Mouse (Mus musculus) cerebellum, postnatal 4 days (tissue): Measurements from ENCODE around the gene Umodl1.

Experiments
- DNase-seq, 2 experiments: peaks; one replicate each; pipeline ENCODE4 v3.0.0; 2022; ENCODE audit warnings: low spot score in 2 of 2, mixed read lengths in 1 of 2

Umodl1 gene

DNA sequence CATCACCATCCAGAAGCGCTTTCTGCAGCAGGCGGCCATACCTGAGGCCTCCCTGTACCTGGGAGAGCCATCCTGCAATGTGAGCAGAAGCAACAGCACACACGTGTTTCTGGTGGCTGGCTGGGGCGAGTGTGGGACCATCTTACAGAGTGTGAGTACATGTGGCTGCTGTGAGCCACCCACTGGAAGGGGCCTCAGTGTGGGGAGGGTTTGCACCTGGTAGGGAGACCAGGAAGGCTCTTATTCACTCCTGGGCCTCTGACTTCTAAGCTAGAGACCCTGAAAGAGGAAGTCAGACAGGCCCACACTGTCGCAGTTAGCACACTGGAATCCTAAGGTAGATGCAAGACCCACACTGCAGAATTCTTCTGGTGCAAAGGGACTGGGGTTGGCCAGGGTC is 41.9 kb downstream of the Umodl1 start:
- no peak for DNase-seq

DNA sequence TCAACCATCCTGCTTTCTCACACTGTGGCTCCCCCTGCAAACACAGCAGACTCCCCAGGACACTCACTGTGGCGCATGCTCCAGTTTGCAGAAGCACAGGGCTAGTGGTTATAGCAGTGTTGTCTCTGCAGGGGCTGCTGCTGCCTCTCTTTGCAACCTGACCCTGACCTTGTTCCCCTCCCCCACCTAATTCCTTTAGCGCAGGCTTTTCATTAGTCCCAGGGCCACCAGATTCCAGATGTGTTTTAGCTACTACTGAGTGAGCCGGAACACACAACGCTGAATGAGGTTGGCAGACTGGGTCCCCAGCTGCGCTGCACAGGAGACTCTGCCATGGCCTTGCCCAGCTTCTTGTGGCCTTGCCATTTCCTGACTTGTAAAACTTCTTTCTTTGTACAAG is 46.5 kb downstream of the Umodl1 start:
- DNase-seq = no peak

DNA sequence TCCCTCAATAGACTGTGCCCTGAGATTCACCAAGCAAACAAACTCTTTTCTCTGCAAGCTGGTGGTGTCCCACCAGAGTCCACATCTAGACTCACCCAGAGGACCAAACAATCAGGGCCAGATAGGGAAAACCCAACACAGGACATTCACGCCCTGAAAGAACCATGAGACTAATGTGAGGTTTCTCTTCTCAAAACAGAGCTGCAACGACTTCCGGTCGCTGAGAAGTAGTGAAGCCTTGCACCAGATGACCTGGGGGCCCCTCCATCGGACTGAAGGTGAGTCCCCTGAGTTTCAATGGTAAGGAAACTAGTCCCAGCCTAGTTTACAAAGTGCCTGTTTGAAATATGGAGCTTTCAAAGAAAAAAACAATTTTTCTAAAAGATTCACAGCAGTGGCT is 48.2 kb downstream of the Umodl1 start:
- no peak for DNase-seq

DNA sequence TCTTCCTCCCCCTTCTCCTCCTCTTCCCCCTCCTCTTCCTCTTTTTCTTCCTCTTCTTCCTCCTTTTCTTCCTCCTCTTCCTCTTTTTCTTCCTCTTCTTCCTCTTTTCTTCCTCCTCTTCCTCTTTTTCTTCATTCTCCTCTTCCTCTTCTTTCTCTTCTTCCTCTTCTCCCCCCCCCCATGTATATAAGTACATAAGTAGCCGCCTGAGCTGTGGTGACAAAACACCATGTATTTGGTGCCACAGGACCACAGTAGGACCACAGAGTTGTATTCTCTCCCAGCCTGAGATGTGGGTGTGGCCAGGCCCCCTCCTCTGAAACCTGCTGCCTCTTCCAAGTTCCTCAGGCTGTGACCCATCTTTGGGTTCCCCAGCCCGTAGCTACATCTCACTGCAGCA is 50.8 kb downstream of the Umodl1 start:
- DNase-seq = no peak

DNA sequence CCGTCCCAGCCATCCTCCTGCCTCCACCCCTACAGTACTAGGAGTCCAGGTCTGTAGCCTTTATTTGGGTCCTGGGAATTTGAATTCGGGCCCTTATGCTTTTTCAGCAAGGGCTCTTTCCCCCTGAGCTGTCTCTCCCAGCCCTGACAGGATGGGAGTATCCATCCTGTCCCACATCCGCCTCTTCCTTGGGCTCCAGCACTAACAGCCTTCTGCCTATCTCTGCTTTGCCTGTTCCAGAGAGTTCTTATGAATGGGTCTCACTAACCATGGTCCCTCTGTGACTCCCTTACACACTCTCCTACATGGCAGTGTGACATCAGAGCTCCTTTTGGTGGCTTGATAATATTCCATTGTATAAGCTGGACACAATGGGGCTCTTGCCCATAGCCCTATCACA is 52.9 kb downstream of the Umodl1 start:
- no peak for DNase-seq

DNA sequence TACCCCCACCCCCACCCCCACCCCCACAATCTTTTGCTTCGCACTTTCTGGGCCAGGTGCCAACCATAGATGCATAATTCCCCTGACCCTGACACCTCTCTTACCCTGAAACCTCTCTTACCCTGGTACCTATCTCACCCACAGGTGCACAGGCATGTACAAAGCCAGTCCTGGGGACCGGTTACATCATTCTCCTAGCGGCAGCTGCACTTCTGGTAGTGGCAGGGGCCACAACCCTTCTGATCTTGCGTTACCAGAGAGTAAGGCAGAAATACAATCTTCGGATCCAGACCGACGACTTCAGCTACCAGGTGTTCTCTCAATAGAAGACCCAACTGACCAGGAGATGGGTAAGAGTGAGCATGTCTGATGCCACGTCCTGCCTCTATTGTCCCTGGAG is 54.0 kb downstream of the Umodl1 start:
- no peak for DNase-seq

DNA sequence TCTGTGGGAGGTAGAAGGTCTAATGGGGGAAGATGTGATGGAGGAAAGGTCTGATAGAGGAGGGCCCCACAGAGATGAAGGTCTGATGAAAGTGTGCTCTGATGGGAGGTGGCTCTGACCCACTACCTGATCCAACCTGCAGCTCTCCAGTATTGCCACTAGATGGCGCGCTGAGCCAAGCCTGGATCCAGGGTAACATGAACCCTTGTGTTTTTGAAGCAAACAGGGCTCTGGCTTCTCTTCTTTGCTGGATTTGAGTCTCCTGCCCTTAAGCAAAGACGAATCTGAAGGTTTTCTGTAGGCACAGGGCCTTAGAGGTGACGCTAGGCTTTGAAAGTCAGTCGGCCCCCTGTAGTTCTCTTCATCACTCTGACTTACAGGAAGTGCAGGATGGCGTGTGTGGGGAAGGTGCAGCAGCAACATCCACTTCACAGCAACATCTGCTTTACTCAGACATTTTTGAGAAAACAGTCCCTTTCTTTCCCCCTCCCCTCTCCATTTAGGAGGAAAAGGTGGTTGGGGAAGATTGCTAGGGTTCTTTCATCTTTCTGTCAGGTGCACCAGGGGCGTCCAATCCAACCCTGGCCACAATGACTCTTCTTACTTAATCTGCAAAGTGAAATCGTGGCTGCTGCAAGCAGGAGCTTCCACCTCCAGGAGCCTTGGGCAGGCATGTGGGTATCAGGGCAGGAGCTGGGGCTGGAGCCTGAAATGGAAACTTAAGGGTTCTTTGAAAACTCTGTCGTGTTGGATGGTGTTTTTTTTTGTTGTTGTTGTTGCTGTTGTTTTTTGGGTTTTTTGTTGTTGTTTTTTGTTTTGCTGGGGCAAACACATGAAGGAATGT is 57.3 kb downstream of the Umodl1 start:
- DNase-seq = peak; percentile 37 to 63

DNA sequence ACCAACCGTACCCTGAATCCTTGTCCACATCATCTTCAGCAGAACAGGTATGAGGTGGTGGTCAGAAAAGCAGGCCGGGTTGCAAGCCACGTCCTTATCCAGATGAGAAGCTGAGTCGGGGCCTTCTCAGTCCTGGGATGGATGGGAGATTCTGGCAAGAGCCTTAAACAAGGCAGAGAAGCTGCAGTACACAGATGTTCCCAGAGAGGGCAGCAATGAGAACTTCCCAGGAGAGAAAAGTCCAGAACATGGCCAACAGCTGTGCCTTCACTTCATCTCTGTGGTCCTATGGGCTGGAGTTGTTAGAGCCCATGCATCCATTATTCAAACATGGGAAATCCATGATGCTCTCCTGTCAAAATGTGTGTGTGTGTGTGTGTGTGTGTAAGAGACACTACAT is 63.8 kb downstream of the Umodl1 start:
- peak in 1 of 2 experiments; percentile 57 for DNase-seq

DNA sequence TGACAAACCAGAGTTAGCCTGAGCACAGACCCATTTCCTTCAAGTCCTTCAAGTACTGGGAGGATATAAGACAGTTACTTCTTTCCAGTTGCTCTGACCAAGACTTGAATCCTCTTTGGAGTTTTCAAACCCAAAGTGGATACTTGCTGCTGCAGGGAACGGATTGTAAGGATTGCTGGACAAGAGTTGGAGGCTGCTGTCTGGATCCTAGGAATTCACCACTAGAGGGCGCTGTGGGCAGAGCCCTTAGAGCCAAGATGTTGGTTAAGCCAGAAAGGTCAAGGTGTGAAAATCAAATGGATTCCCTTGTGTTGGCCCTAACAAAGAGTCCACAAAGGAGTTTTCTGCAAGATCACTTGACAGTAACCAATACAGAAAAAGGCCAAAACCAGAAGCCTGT is 65.1 kb downstream of the Umodl1 start:
- peak; percentile 39 to 67 for DNase-seq

DNA sequence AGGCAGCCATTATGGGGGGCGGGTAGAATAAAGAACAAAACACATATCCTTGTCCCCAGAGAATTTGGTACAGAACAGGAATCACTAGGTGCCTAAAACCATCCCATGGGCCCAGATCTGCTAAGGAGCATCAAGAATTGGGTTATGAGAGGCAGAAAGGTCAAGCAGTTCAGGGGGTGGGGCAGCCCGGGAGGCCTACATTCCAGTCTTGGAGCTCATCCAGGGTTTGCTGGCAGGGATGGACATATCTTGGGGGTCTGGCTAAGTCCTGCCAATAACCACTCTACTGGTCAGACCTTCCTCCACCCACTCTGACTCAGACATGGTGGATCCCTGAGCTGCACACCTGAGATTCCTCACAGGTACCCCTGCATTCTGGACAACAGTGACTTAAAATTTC is 65.6 kb downstream of the Umodl1 start:
- DNase-seq = no peak

DNA sequence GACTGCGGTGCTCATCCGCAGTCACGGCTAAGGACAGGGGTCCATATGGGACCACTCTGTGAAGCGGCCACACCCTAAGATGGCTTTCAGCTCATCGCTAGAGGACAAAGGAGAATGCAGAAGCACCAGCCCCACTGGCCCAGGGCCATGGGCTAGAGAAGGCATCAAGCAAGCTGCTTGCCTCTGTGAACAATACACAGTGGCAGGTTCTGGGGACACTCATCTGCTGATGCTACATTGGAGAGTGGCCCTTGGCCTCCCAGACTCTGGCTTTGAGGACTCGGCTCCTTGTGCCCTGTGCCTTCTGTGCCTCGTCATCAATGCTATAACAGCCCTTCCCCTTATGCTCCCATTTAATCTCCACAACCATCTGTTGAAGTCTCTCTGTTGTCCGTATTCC is 66.8 kb downstream of the Umodl1 start:
- DNase-seq = no peak

DNA sequence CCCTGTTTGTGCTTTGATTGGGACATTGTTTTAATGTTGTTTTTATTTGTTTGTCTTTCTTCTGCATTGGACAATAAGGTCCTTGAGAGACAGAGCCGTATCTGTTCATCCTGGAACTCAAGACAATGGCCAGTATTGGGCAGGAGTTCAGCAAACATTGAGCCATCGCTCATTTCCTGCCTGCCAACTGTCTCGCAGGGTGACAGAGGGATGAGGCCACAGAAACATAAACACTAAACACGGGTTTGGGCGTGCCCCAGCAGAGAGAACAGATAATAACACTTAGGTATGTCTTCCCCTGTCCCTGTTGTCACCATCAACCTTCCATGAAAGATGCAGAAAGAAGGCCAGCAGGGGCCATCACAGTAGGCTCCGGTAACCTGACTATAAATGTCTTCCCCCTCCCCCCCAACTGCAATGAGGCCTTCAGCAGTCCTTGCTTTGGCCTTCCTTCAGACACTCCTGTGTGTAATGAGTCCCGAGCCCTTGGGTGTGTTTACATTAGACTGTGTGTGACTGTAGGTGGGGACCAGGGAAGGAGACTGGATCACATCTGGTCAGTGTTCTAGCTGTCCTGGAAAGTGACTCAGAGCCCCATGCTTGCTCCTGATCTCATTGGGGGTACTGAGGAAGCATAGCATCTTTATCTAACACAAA is 69.8 kb downstream of the Umodl1 start:
- DNase-seq = no peak

DNA sequence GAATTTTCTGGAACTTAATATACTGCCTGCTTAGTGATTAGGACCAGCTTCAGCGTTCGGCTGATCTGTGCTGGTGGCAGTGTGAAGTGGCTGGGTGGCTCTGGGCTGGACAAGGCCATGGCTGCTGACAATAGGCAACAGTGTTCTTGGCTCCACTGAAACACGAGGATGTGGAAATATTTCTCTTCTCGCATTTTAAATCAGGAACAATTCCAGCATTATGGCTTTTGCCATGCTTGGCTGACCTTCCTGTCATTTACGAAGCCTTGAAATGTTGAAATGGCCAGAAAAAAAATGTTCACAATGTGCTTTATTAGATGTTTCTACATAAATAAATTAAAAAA is 70.3 kb downstream of the Umodl1 start:
- DNase-seq = no peak

DNA sequence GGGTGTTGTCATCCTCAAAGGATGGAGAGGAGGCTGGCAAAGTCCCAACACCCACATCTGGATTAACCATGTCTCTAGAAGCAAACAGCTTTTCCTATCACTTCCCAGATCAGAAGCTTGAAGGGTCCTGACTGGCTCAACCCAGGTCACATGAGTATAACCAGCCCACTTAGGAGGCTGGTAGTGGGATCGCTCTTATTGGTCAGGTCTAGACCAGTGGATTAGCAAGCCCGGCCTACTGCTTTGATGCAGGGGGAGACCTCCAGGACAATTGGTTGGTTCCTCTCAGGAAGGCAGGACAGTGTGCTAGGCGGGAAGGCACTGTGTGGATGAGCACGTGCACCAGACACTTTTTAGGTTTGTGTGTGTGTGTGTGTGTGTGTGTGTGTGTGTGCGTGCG is 72.5 kb downstream of the Umodl1 start:
- no peak for DNase-seq

DNA sequence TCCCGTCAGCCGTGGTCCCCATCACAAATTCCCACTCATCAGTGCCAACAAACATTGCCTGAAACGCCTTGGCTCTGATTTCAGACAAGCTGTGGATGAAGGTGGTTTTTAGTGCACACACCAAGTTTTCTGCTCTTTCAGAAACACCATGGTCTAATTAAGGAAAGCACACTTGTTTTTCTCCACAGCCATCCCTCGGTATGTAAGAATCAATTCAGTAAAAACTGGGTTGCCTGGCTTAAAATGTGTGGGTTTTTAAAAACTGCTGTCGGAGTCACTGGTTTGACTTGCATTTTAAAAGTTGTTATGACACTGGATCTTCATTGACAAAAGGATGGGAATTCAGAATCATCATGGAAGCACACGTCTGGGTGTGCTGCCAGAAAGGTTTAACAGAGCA is 73.3 kb downstream of the Umodl1 start:
- DNase-seq = no peak

DNA sequence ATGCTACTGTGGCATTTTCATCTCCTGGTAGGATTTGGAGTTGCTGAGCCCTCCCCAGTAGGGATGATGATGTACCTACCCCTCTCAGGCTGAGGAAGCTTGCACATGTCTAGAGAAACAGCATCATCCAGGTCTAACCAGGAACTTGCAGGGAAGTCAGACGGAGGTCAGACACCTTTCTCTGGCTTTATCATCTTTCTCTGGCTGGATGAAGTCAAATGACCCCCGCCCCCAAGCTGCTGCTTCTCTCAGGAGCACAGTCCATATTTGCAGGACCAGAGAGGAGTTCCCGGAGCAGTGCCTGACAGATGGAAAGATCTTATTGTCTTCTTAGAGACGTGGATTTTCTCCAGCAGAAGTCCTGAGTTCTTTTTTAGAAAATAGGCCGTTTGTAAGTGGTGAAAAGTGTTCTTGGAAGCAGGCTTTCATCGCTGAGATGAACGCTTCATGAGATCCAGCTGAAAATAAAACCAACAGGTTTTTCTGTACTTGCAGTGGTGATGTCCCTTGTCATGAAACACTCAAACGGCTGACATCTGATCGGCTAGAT is 74.5 kb downstream of the Umodl1 start:
- no peak for DNase-seq

DNA sequence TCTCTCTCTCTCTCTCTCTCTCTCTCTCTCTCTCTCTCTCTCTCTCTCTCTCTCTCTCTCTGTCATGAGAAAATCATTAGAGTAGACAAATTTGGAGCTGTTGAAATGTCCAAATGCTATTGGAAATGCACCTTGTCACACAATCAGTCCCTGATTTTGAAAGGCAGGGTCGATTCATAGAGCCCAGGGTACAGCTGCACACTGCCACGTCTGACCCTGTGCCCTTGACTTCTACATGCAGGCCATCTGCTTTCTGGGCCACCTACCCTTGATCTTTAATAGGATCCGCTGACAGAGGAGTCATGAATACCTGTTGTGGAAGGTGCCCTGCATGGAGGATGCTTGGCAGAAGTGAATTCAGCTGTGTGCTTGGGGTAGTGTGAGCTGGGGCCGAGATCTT is 75.0 kb downstream of the Umodl1 start:
- DNase-seq = no peak

DNA sequence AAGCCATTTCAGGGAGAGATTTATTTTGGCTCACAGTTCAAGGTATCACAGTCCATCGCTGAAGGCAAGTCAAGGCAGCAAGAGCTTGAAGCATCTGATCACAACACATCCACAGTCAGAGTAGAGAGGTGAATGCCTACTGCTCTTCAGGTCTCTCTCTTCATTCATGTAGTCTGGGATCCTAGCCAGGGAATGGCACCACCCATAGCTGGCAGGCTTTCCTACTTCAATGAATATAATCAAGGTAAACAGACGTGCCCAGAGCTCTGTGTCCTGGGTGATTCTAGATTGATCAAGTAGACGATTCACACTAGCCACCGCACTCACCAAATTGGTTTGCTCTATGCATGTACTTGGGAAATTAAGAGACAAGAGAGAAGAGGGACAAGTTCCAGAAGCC is 77.9 kb downstream of the Umodl1 start:
- no peak for DNase-seq

DNA sequence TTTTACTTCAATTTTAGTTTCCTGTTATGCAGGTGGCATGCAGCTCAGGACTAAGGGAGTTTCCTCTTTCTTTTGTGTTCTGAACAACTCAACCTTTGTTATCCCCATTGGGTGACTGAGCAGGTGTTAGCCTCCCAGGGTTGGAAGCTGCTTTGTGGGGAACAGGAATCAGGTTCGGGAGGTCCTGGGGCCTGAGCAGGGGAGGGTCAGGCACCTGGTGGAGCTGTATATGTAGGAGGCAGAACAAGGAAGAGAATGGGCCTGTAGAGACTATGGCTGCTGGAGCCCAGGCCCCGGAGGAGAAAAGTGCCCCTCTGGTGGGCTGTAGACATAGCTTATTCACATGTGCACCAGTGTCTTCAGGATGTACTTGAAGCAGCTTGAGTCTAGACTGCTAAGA is 78.8 kb downstream of the Umodl1 start:
- DNase-seq = no peak

DNA sequence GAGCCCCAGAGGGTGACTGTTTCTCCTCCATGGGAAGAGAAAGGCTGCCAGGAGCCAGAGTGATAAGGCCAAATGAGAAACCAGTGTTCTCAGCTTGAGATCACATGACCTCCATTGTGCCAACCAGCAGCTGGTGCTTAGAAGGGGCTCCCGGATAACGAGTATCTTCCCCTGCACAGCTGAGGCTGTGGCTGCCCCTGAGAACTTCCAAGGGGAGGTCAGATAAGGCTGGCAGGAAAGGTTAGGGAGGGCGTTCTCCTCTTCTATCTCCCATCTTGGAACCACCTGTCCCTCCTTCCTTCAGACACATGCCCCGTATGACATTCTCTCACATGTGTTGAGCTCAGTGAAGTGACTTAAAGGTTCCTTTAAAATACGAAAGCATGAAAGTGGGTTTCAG is 79.7 kb downstream of the Umodl1 start:
- peak in 1 of 2 experiments; percentile 33 for DNase-seq

DNA sequence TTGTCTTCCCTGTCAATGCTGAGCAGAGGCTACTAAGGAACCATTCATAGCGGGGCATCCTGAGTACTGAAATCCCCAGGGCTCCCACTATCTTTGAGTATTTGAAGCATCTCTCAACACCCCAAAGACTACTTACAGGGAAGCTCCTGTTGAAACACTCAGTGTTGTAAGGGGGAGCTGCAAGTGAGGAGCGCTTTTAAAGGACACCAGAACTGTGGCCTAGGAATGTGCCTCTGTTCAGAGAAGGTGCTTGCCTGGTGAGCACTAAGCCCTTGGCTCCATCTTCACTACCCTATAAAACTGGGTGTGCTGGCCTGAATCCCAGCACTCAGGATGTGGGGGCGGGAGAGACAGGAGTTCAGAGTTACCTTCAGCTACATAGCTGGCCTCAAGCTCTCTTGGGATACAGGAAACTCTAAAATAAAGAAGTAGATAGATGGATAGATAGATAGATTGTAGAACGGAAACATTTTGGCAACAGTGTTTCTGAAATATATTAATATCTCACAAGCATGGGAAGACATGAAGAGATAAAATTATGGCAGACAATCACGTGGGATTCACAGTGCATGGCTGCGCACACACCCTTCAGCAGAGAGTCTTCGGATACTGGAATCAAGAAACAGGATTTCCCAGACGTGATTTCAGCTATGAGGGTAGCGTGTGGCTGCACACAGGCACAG is 80.4 kb downstream of the Umodl1 start:
- DNase-seq = no peak

DNA sequence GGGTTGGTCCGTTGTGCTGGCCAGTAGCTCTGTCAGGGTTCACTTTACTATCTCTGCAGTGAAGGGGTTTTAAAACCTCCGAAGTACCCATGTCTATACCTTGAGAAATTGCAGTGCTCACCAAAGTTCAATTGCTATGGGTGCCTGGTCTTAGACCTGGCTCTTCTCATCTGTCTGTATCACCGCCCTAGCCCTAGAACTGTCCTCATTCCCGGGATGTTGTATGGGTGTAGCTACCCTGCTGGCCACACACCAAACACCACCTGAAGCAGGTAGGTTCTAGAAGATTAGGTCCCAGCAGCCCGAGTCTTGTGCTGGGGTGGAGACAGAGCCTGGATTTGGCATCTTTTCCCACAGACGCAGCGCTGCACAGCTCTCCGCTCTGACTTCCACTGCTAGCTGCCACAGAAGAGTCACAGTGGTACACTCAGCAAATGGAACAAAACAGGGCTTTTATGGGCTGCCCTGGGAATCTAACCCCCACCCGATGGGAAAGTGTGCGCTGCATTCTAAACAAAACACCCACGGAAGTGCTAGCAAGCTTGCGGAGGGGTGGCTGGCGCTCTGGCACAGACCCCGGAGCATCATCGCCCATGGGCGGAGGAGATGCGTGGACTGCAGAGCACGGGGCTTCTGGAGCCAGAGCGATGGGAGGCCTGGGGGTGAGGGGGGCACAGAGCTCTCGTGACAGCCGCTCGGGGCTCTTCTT is 81.9 kb downstream of the Umodl1 start:
- peak in 1 of 2 experiments; percentile 20 for DNase-seq
